Mouse (Mus musculus): Measurements from ENCODE around the gene Sumf1.

DNA sequence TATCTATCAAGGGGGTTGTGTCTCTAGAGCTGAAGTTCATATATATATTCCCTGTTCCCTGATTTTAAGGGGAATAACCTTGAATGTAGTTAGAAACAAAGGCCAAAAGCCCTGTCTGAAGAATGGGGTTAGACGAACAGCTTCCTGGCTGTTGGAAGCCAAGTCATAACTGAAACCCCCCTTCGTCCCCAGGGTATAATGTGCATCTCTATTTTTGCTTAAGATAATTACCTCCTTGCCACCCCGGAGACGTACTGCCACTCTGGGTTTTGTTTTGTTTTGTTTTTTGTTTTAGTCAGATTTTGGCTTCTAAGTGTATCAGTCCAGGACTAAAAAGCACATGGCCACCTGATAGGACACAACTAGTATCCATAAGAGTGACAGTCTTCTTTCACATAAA, 31.1 kb downstream of the Sumf1 start:
- no peak for TF ChIP-seq POLR2A (IDR thresholded peaks at IDR 0.05; ENCODE audit: low read depth, low read length)
- TF ChIP-seq CTCF (IDR thresholded peaks at IDR 0.05; ENCODE audit: extremely low read depth, insufficient read depth, insufficient read length, insufficient replicate concordance): no peak

Measured in spleen, adult 2 months (tissue).